Mouse (Mus musculus) erythroid progenitor cell, adult 5-6 weeks (primary cell): ENCODE data around the gene Glb1. TPM values are rescaled to one million over a fixed set of nuclear protein-coding genes. Genes with fewer than 3 reads are reported as not detected.
"Not testable (repeated sequence)": the region's sequence is repeated elsewhere in the genome, so short reads cannot be mapped to it uniquely, and the experiment has no call there.

Experiments
- ATAC-seq: replicated peaks from 2 replicates; pipeline ENCODE4 v1.8.0; 2016; ENCODE audit warnings: moderate number of reproducible peaks, mild to moderate bottlenecking, moderate TSS enrichment, inconsistent platforms; ENCODE audit not compliant: poor library complexity, low FRiP score, severe bottlenecking
- total RNA-seq, 2 experiments: library from RNA; stranded (forward) in 1 of 2; stranded (reverse) in 1 of 2; fragments of 150-400 nt in 1 of 2; fragments of 186-747, 209-891 nt in 1 of 2; gene quantifications; 2 replicates each; pipeline versions ENCODE4 v1.2.3 to v1.2.4; 2015 to 2017; ENCODE audit warnings: low replicate concordance in 2 of 2

The Glb1 gene
- total RNA-seq, 2 experiments from 2014 or later: 2.3 to 8.8 TPM

DNA sequence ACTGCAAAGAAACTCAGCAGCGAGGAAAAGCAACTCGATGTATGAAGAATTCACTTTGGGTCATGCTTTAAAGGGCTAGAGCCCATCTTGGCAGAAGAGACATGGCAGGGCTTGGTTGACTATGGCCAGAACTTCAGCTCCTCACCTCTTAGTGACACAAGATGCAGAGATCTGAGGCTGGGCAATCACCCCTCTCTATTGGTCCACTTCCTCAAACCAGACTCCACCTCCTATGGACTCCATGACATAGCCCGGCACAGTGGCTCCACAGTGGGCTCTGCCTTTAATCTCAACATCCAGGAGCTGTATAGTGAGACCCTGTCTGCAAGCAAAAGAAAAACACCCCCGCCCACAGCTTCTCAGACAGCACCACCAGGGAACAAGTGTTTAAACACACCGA, 83.9 kb downstream of the Glb1 start:
- no peak for ATAC-seq

DNA sequence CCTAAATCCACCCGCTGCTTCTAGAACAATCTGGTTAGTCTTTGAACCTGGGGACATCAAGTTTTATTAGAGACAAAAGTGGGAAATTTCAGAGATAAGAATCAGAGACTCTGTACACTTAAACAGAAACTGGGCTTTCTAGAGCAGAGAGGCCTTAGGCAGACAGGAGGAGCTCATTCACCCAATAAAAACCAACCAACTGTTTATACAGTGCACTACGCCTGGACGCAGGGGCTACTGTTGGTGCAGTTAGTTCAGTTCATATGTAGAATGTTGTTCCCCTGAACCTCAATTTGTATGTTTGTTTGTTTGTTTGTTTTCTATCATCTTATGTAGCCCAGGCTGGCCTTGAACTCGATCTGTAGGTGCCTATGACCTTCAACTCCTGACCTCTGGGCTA, 85.9 kb downstream of the Glb1 start:
- ATAC-seq: no peak

DNA sequence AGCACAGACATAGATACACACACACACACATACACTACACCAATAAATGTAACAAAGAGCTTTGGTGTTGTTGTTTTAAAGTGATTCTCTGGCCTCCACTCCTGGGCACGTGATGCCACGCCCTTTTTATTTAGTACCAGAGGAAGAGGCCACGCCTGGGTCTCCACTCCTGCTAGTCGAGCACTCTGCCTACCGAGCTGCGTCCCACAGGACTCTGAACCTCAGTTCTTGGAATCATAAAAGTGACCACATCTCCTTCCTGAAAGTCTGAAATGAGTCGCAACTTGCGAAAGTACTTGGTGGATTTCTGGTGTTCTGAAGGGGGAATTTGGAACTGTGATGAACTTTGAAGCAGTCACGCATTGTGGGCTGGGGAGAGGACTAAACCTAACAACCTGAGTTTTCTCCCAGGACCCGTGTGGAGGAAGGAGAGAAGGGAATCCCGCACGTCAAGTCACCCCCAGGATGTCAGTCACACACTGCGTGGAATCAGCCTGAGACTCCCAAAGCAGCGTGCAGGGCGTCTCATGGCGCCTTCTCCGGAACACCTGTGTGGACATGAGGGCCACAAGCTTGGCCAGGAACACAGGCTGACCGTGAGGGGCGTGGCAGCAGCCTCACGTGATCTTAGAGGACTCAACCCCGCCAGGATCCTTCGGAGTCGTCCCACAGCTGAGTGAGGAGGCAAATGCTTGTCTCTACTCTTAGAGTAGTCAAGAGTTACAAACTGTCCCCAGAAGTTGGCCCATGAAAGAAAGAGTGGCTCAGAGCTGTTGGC, 86.8 kb downstream of the Glb1 start:
- ATAC-seq: no peak

DNA sequence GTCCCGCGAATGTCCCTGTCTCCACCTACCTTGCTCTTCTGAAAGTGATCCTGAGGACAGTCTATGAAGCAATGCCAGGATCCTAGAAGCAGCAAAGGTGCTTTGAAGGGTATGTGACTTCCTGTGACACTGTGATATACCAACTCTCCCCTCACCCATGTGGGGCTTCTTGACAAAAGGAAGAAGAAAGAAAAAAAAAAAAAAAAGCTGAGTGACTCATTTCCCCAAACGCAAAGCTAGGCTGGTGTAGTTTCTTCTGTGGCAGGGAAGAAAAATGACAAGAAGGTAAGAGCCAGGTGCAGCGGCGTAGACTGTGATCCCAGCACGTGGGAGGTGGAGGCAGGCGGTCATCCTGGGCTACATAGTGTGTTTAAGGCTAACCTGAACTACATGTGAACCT, 95.6 kb downstream of the Glb1 start:
- ATAC-seq: no peak

DNA sequence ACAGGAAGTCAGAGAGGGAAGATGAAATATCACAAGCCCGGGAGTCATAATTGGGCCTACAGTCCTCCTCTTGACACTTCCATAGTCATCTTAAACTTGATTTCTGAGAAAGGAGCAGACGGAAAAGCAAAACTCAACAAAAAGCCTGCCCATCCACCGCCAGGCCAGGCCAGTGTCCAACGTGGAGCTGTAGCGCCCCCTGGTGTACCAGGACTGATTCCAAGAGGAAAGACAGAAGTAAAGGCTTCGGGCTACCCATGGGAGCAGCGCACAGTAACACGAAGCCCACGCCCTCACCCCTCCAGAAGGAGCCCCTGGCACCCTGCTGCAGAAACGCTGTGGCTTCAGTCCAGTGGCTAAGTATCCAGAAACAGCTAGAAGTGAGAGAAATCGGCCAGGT, 97.3 kb downstream of the Glb1 start:
- no peak for ATAC-seq

DNA sequence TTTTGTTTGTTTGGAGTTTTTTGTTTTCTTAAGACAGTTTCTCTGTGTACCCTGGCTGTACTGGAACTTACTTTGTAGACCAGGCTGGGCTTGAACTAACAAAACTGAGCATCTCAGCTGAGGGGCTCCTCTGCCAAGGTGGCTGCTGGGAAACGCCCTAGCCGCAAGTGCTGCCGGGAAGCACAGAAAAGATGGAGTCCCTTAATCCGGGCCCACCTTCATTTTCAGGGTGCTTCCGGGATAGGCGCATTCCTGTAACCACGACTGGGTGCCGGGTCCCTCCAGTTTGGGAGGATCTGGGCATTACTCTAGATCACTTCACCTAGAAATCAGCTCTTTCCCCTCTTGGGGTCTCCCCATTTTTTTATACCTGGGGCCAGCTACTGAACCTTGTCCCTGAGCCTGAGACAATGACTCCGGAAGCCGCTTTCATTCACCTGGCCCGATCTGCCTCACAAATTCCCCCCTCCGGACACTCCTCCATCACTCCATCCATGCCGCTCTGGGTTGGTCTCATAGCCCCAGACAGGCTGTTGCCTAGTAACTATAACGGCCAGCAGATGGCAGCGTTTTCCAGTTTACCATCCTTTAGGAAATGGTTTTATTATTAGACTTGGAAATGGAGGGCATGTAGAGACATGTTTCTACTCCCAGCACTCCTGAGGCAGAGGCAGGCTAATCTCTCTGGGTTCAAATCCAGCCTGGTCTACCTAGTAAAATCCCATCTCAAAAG, 99.1 kb downstream of the Glb1 start:
- ATAC-seq: no peak; the same call in 1 of the 2 replicates

DNA sequence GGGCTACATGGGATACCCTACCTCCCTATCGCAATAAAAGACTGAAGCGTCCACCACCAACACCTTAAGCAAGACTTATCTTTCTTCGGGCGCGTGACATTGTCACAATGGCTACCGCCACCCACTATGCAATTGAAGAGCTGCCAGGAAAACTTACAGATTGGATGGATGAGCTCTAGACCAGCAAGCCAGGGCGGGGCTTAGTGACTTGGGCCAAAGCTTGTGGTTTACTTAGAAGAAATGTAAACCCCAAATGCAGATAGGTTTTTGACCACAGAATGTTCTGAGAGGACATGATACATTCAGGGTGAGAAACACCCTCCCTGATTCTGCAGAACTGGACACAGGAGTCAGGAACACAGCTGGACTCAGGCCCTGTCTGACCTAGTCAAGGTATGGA, 100.2 kb downstream of the Glb1 start:
- ATAC-seq: no peak

DNA sequence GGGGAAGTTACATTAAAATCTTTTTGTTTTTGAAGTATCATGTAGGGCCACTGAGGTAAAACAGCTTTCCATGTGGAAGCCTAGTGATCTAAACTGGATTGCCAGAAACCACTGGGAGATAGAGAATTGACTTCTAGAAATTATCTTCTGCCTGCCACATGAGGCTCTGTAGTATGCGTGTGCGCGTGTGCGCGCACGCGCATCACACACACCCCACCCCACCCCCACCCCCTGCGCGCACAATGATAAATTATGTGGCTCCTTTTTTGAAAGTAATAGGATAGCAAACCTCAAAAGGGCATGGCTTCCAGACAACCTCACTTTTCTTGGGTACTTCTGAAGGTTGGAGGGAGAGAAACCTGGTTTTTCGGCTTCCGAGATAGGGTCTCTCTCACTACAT, 101.0 kb downstream of the Glb1 start:
- no peak for ATAC-seq

DNA sequence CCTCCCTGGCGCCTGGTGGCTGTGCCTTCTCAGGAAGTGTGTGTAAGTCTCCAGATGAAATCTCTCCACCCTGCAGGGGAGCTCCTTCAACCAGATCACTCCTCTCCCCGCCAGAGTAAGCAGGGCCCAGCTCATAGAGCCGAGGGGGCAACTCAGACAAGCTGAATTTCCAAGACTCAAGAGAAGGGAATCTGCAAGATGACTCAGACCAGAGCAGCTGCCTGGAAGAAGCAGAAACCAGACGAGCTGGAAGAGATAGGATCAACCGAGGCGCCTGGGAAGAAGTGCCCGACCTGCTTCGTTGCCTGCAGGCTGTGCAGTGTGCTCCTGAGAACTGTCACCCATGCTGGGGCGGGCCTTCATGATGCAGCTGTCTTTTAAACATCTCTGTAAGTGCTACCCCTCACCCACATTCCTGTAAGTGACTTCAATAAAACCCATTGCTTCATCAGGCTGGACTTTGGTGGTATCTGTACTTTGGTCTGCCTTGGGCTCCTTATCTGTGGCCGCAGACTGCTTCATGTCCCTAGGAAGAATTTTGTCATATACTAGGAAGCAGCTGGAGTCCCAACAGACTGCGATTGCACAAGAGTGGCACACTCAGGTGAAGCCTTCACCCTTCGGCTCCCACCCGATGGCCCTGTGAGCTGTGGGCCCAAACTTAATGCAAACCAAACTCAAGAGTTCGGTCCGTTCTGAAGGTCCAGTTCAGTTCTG, 102.0 kb downstream of the Glb1 start:
- no peak for ATAC-seq

DNA sequence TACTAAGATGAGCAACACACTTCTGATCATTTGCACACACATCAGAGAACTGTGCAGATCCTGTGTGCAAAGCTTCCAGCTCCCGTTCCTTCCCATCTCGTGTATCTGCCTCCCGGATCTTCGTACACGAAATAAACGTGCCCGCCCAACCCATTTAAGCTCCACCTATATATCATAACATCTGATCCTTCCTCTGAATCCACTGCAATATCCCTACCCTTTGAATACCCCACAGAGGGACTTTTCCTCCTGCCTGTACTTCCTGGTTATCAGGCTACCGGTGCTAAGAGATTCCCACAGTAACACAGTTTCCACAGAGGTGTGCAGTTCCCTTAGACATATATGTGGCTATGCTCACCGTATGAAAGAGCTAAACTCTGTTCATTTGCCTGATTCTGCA, 103.9 kb downstream of the Glb1 start, which contains the start of gene Ccr4:
Ccr4 (minus strand) TSS at position 101 of the 400 bp plus-strand sequence.
- no peak for ATAC-seq

DNA sequence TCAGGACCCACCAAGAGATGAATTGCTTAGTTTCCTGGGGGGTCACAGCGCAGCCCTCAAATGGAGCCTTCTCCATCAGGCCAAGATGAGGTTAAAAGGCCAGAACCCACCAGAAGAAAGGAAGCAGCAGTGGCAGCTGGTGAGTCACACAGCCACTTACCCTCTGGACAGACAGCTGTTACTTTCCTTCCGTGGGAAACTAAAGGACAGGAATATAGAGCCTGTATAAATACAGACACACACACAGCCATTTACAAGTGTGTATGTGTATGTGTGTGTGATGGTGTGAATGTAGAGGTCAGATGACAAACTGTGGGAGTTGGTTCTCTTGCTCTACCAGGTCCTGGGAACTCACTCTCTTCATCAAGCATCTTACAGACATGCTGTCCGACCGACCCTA, 105.7 kb downstream of the Glb1 start:
- no peak for ATAC-seq

DNA sequence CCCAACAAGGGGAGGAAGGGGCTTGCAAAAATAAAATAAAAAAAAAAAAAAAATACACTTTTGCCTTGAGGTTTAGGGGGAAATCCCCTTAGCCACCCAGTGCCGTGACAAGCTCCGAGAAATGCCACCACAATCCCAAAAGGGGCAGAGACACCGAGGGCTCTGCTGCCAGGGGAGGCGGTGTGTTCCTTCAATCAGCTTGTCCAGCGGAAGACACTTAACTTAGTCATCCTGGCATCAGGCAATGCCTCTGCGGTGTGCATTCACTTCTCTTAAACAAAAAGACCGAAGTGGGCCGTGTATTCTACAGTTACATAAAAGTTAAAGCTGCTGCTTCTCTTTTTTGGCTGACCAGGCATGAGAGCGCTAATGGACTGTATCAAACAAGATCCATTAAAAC, 106.5 kb downstream of the Glb1 start:
- ATAC-seq: no peak

DNA sequence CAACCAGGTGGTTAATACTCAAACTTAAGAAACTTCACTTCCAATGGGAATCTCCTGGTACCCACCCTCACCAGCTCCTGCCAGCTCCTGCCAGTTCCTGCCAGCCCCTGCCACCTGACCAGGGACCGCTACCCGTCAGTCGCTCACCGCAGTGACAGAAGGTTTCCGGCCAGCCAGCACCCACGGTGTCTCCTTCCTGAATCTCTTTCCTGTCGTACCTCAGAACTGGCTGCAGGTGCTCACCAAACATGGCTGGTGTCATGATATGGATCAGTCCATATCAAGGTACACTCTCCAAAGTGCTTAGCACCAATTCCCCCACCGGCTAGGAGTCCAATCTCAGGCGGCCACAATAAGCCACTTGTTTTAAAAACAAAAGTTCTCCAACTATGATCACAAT, 108.9 kb downstream of the Glb1 start:
- ATAC-seq: no peak

DNA sequence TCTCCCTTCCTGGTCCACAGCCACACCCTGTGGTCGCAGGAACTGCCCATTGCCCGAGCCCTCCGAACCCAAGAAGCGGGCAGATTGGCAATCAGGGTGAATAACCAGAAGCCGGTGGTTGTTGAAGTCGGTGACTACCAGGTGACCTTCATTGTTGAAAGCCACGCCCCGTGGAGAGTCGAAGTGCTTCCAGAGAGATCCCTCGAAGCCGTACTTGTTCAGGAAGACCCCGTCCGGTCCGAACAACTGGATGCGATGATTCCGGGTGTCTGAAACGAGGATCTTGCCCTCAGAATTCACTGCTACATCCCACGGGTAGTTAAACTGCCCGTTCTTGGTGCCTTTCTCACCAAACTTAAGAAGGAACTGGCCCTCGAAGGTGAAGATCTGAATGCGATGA, 112.0 kb downstream of the Glb1 start:
- ATAC-seq: no peak

DNA sequence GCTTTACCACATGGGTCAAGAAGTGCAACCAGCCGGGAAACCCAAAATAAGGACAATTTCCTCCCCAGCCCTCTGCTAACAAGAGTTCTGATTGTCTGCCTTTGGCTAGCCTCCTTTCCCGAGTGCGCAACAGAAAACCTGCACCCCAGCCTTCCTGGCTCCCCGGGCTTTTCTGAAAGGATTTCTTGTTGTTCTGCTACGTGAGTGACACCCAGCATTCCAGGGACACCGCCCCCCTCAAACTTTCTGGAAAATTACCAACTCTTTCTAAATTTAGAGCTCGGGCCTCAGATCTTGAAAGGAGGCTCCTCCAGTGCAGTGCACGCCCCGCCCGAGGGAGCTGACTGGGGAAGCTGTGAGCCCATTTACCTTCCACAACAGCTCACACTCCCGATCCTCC, 114.5 kb downstream of the Glb1 start, which contains the start of gene C130032M10Rik:
C130032M10Rik (plus strand) TSS at position 334 of the 400 bp plus-strand sequence.
- ATAC-seq: no peak

DNA sequence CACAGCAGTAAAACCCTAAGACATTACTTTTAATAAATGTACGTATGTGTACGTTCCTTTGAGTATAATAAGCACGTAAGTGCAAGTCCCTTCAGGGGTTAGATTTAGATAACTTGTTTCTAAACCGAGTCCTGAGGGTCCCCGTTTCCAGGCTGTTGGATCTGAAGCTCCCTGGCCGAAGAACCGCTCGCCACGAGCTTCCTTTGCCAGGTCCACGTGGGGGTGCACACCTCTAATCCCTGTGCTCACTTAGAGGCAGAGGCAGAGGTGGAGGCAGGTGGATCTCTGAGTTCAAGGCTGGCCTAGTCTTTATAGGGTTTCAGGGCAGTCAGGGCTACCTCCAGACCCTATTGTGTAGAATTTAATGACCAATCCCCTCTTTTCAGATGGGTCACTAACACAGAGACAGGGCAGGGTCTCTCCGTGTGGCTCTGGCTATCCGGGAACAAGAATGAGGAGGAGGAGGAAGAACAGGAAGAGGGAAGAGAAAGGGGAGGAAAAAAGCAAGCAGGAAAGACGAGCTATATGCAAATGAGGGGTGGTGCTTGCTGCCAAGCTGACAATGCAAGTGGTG, 117.1 kb downstream of the Glb1 start:
- ATAC-seq: no peak

DNA sequence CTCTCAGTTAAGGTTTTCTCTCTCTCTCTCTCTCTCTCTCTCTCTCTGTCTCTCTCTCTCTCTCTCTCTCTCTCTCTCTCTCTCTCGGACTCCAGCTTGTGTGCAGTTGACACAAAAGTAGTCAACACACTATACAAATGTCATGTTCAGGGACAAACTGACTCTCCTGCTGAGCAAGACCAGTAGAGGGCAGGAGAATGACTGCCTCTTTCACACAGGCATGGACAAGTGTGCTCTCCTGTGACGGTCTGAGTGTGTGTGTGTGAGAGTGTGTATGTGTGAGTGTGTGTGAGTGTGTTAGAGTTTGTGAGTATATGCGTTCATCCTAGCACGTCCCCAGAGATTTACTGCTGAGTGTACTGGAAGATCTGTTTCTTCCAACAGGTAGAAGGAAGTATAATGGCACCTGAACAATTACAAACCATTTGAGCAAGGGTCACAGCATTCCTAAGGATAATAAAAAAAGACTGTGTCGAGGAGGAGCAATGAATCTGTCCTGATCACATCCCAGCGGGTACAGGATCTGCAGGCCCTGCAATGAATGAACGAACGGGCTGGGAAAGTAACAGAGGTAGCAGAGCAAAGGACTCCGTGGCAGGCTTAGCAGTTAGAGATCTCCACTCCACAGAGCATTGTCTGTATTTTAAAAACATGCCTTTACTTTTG, 118.1 kb downstream of the Glb1 start:
- ATAC-seq: no peak

DNA sequence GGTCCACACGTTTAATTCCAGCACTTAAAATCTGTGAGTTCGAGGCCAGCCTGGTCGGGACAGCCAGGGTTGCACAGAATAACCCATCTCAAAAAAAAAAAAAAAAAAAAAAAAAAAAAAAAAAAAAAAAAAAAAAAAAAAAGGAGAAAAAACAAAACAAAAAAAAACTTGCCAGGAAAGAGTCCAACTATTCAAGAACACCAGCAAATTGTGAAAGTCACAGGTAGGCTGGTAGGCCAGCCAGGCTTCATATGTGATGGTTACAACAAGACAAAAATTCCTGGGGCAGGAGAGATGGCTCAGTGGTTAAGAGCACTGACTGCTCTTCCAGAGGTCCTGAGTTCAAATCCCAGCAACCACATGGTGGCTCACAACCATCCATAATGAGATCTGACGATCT, 119.7 kb downstream of the Glb1 start:
- not testable (repeated sequence) for ATAC-seq

DNA sequence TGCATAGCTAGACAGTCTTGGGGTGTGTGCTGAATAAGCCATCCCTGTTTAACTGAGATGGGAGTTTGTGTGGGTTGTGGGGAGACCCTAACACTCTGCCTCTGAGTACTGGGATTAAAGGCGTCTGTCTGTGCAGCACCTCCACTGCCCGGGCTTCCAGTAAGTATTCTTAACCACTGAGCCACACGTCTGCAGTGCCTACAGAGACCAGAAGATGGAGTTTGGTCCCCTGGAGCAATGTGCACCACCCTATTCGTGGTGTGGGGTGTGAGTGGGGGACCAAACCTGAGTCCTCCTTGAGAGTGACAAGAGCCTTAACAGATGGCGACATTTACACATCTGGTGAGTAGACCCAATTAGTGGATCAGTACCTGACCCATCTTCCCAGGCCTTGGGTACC, 121.2 kb downstream of the Glb1 start:
- ATAC-seq: no peak

DNA sequence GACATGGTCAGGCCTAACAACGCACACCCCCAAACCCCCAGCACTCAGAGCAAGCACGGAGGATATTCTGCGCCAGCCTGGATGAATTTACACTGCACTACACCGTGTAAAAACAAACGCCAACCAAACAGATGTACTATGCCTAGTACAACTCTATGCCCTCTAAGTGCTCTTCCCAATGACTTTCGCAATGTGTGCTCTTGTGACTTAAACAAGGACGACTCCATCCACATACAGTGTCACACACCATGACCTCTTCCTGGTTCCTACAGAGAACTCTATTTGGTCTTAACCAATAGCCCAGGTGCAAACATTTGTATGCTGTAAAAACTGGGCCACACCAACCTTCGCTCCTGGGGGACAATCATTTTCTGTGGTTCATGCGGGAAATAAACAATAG, 121.6 kb downstream of the Glb1 start:
- ATAC-seq: no peak
